In genomic region chr8:44512876-44513275, GRCm38 (mm10) we compare ENCODE assay signal across 26 mouse cellular contexts.
"Had no signal": no experiment of that assay in that cellular context is flagged by ENCODE, and none has a peak within 500 bp of the region (broad histone marks: within the 10 kb centered on the region; RNA-seq: fewer than 3 reads in every experiment).

No protein-coding gene starts in this region.

- H3K9ac ChIP-seq: heart, embryonic 13.5 days; heart, embryonic 15.5 days; hindbrain, embryonic 13.5 days; hindbrain, embryonic 15.5 days; kidney, embryonic 15.5 days; limb, embryonic 13.5 days; liver, embryonic 13.5 days had no signal

- H3K4me1 ChIP-seq: heart, embryonic 13.5 days; heart, embryonic 15.5 days; hindbrain, embryonic 13.5 days; hindbrain, embryonic 15.5 days; kidney, embryonic 15.5 days; liver, embryonic 13.5 days had no signal

- ATAC-seq: hindbrain, postnatal 0 days; intestine, embryonic 16.5 days had no signal

- H3K27ac ChIP-seq: heart, adult 2 months; heart, embryonic 13.5 days; heart, embryonic 15.5 days; hindbrain, embryonic 13.5 days; hindbrain, embryonic 15.5 days; hindbrain, postnatal 0 days; kidney, embryonic 15.5 days; kidney, postnatal 0 days; limb, embryonic 13.5 days; liver, embryonic 13.5 days had no signal

- H3K4me3 ChIP-seq: heart, adult 2 months; heart, embryonic 13.5 days; heart, embryonic 15.5 days; hindbrain, embryonic 13.5 days; hindbrain, embryonic 15.5 days; kidney, embryonic 15.5 days; limb, embryonic 13.5 days; liver, embryonic 13.5 days had no signal

- H3K27me3 ChIP-seq: heart, embryonic 13.5 days; heart, embryonic 15.5 days; hindbrain, embryonic 13.5 days; hindbrain, embryonic 15.5 days; kidney, embryonic 15.5 days; limb, embryonic 13.5 days; liver, embryonic 13.5 days had no signal

- DNase-seq: gastrocnemius, postnatal 14 days; gastrocnemius, postnatal 36 days; heart, adult 11 months; heart, adult 2 months; heart, postnatal 14 days; heart, postnatal 36 days; kidney, adult 11 months; kidney, adult 2 months; kidney, adult 9 months; kidney, postnatal 14 days; kidney, postnatal 36 days; layer of hippocampus, adult 9-11 months; layer of hippocampus, postnatal 36 days; liver; liver, embryonic 13.5 days had no signal

- H3K36me3 ChIP-seq: heart, embryonic 13.5 days; heart, embryonic 15.5 days; hindbrain, embryonic 13.5 days; hindbrain, embryonic 15.5 days; kidney, embryonic 15.5 days; limb, embryonic 13.5 days; liver, embryonic 13.5 days had no signal

- H3K4me2 ChIP-seq: heart, embryonic 11.5 days; heart, embryonic 13.5 days; heart, embryonic 15.5 days; hindbrain, embryonic 13.5 days; hindbrain, embryonic 15.5 days; kidney, embryonic 15.5 days; limb, embryonic 13.5 days; liver, embryonic 11.5 days; liver, embryonic 13.5 days had no signal

- H3K9me3 ChIP-seq: heart, embryonic 13.5 days; heart, embryonic 15.5 days; hindbrain, embryonic 13.5 days; hindbrain, embryonic 15.5 days; kidney, embryonic 15.5 days; limb, embryonic 13.5 days; liver, embryonic 13.5 days had no signal
